Mouse (Mus musculus): ENCODE results near the gene Syn3. TPM values are rescaled to one million over a fixed set of nuclear protein-coding genes. Genes with fewer than 3 reads are reported as not detected.

Gene Syn3
- polyA plus RNA-seq, 2 experiments = 0.11 to 0.14 TPM

GRCm38 (mm10) chr10:86158198-86158899 lies 340.3 kb downstream of the Syn3 start:
- no peaks in the 10 kb centered on the region for H3K36me3 ChIP-seq (replicated peaks; ENCODE audit: control insufficient read depth, insufficient read depth, low read depth)
- peaks cover 0 to 8% of the 10 kb centered on the region in 2 experiments; a peak in 2 of 4 replicates for H3K4me1 ChIP-seq (replicated peaks; ENCODE audit: control insufficient read depth in 2 of 2, insufficient read depth in 2 of 2, low read length in 1 of 2)
- H3K9me3 ChIP-seq (ENCODE audit: control insufficient read depth, low read length) = no peaks in the 10 kb centered on the region
- WGBS (ENCODE audit: insufficient replicate concordance) = 28% methylated on average over 8 of the region's 8 CpGs
- no peak overlapping the region for H3K9ac ChIP-seq (replicated peaks)
- TF ChIP-seq CTCF (IDR thresholded peaks at IDR 0.05; ENCODE audit: low read depth) (no peak), EP300 (IDR thresholded peaks at IDR 0.05; ENCODE audit: low read depth) (no peak)
- H3K4me2 ChIP-seq (ENCODE audit: low read depth) = no peak overlapping the region
- no peak overlapping the region for H3K4me3 ChIP-seq (ENCODE audit: insufficient read depth in 1 of 2, low read depth in 2 of 2, low read length in 2 of 2)
- DNase-seq (ENCODE audit: low read depth in 3 of 3, low spot score in 3 of 3) = no peak
- no peaks in the 10 kb centered on the region for H3K27me3 ChIP-seq (ENCODE audit: control insufficient read depth, insufficient read depth, low read length)
- H3K27ac ChIP-seq = no peak overlapping the region
- no peak for ATAC-seq (ENCODE audit: insufficient read depth)

DNA sequence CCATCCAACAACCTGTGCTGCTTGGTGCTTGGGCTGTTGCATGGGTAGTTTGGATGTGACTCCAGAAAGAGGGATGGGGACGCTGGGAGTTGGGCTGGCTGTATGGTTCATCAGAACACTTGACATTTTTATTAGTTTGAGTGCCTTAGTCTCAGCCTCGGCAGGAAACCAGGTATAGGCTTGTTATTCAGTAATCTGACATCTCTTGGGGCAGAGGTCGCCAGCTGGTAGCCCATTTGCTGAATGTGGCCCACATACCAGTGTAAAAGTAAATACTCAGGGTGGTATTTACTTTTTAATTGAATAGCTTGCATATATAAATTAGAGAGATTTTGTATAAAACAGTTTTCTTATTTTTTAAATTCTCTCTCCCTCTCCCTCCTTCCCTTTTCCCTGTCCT lies 343.4 kb downstream of the Syn3 start:
- 32% methylated on average over 3 of the region's 3 CpGs for WGBS (ENCODE audit: insufficient replicate concordance)
- Histone ChIP-seq H3K4me1 (replicated peaks; ENCODE audit: control insufficient read depth in 2 of 2, insufficient read depth in 2 of 2, low read length in 1 of 2) (no peaks in the 10 kb centered on the region; a peak in 1 of 4 replicates), H3K9me3 (ENCODE audit: control insufficient read depth, low read length) (no peaks in the 10 kb centered on the region), H3K4me2 (ENCODE audit: low read depth) (no peak overlapping the region), H3K36me3 (replicated peaks; ENCODE audit: control insufficient read depth, insufficient read depth, low read depth) (no peaks in the 10 kb centered on the region), H3K4me3 (ENCODE audit: insufficient read depth in 1 of 2, low read depth in 2 of 2, low read length in 2 of 2) (no peak overlapping the region), H3K27me3 (ENCODE audit: control insufficient read depth, insufficient read depth, low read length) (no peaks in the 10 kb centered on the region), H3K9ac (replicated peaks) (no peak overlapping the region), H3K27ac (no peak overlapping the region)
- no peak for ATAC-seq (ENCODE audit: insufficient read depth)
- no peak for DNase-seq (ENCODE audit: low read depth in 3 of 3, low spot score in 3 of 3)
- TF ChIP-seq CTCF (IDR thresholded peaks at IDR 0.05; ENCODE audit: low read depth) = no peak
- TF ChIP-seq EP300 (IDR thresholded peaks at IDR 0.05; ENCODE audit: low read depth) = no peak

GRCm38 (mm10) chr10:86153221-86153620 lies 345.5 kb downstream of the Syn3 start:
- DNase-seq (ENCODE audit: low read depth in 3 of 3, low spot score in 3 of 3) (no peak), ATAC-seq (ENCODE audit: insufficient read depth) (no peak)
- no peak overlapping the region for H3K9ac ChIP-seq (replicated peaks)
- no peak overlapping the region for H3K4me2 ChIP-seq (ENCODE audit: low read depth)
- TF ChIP-seq CTCF (IDR thresholded peaks at IDR 0.05; ENCODE audit: low read depth) (no peak), EP300 (IDR thresholded peaks at IDR 0.05; ENCODE audit: low read depth) (no peak)
- H3K36me3 ChIP-seq (replicated peaks; ENCODE audit: control insufficient read depth, insufficient read depth, low read depth) = no peaks in the 10 kb centered on the region
- H3K27ac ChIP-seq = no peak overlapping the region
- H3K27me3 ChIP-seq (ENCODE audit: control insufficient read depth, insufficient read depth, low read length) = no peaks in the 10 kb centered on the region
- H3K4me1 ChIP-seq (replicated peaks; ENCODE audit: control insufficient read depth in 2 of 2, insufficient read depth in 2 of 2, low read length in 1 of 2) = no peaks in the 10 kb centered on the region; a peak in 1 of 4 replicates
- H3K9me3 ChIP-seq (ENCODE audit: control insufficient read depth, low read length) = no peaks in the 10 kb centered on the region
- H3K4me3 ChIP-seq (ENCODE audit: insufficient read depth in 1 of 2, low read depth in 2 of 2, low read length in 2 of 2) = no peak overlapping the region

- TF ChIP-seq EP300 (IDR thresholded peaks at IDR 0.05; ENCODE audit: low read depth) (no peak), CTCF (IDR thresholded peaks at IDR 0.05; ENCODE audit: low read depth) (no peak)
- Histone ChIP-seq H3K4me2 (ENCODE audit: low read depth) (no peak overlapping the region), H3K9me3 (ENCODE audit: control insufficient read depth, low read length) (no peaks in the 10 kb centered on the region), H3K4me1 (replicated peaks; ENCODE audit: control insufficient read depth in 2 of 2, insufficient read depth in 2 of 2, low read length in 1 of 2) (no peaks in the 10 kb centered on the region; a peak in 1 of 4 replicates), H3K27me3 (ENCODE audit: control insufficient read depth, insufficient read depth, low read length) (no peaks in the 10 kb centered on the region), H3K36me3 (replicated peaks; ENCODE audit: control insufficient read depth, insufficient read depth, low read depth) (no peaks in the 10 kb centered on the region), H3K9ac (replicated peaks) (no peak overlapping the region), H3K4me3 (ENCODE audit: insufficient read depth in 1 of 2, low read depth in 2 of 2, low read length in 2 of 2) (no peak overlapping the region), H3K27ac (no peak overlapping the region)
- DNase-seq (ENCODE audit: low read depth in 3 of 3, low spot score in 3 of 3) (no peak), ATAC-seq (ENCODE audit: insufficient read depth) (no peak)
- WGBS (ENCODE audit: insufficient replicate concordance) = 65% methylated on average over 5 of the region's 5 CpGs
Observed at GRCm38 (mm10) chr10:86151357-86151756, 347.3 kb downstream of the Syn3 start.

DNA sequence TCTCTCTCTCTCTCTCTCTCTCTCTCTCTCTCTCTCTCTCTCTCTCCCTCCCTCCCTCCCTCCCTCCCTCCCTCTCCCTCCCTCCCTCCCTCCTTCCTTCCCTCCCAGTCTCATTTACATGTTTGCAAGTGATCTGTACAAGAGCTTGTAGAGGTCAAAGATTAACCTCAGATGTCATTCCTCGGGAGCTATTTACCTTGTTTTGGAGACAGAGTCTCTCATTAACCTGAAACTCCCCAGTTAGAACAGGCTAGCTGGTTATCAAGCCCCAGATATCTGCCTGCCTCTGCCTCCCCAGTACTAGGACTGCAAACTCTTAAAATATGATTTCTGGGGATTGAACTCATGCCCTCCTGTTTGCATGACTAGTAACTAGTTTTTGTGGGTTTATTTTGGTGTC lies 348.6 kb downstream of the Syn3 start:
- H3K4me3 ChIP-seq (ENCODE audit: insufficient read depth in 1 of 2, low read depth in 2 of 2, low read length in 2 of 2) = no peak overlapping the region
- H3K9me3 ChIP-seq (ENCODE audit: control insufficient read depth, low read length) = no peaks in the 10 kb centered on the region
- DNase-seq (ENCODE audit: low read depth in 3 of 3, low spot score in 3 of 3) (no peak), ATAC-seq (ENCODE audit: insufficient read depth) (no peak)
- TF ChIP-seq EP300 (IDR thresholded peaks at IDR 0.05; ENCODE audit: low read depth) (no peak), CTCF (IDR thresholded peaks at IDR 0.05; ENCODE audit: low read depth) (no peak)
- H3K4me1 ChIP-seq (replicated peaks; ENCODE audit: control insufficient read depth in 2 of 2, insufficient read depth in 2 of 2, low read length in 1 of 2) = no peaks in the 10 kb centered on the region; a peak in 1 of 4 replicates
- H3K4me2 ChIP-seq (ENCODE audit: low read depth) = no peak overlapping the region
- no peaks in the 10 kb centered on the region for H3K36me3 ChIP-seq (replicated peaks; ENCODE audit: control insufficient read depth, insufficient read depth, low read depth)
- no peak overlapping the region for H3K27ac ChIP-seq
- H3K9ac ChIP-seq (replicated peaks) = no peak overlapping the region
- no peaks in the 10 kb centered on the region for H3K27me3 ChIP-seq (ENCODE audit: control insufficient read depth, insufficient read depth, low read length)
- WGBS (ENCODE audit: insufficient replicate concordance) = 25% methylated on average over 1 of the region's 1 CpGs
